Mouse (Mus musculus): ENCODE results near the gene Dync1i1.

Gene Dync1i1

GRCm38 (mm10) chr6:5775461-5775860, 50.0 kb downstream of the Dync1i1 start:
- DNase-seq, result no peak

DNA sequence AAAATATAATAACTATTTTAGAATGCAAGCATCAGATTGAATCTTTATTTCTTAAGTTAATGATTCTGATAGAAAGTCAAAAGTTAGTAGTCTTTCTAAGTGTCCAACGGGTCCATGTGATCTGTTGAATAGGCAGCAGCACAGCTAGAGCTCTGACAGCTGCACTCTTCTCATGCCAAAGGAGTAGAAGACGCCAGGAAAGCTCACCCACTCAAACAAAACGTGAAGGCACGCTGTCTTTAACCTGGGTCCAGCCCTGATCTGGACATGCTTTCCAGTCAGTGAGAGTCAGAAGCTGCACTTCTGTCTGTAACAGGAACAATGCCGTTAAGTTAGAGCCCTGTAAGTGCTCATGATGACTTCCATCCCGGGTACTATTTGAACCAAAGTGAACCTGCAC, 56.3 kb downstream of the Dync1i1 start:
- DNase-seq, result no peak

- no peak for DNase-seq
Measured at GRCm38 (mm10) chr6:5783830-5784229, 58.4 kb downstream of the Dync1i1 start.

DNA sequence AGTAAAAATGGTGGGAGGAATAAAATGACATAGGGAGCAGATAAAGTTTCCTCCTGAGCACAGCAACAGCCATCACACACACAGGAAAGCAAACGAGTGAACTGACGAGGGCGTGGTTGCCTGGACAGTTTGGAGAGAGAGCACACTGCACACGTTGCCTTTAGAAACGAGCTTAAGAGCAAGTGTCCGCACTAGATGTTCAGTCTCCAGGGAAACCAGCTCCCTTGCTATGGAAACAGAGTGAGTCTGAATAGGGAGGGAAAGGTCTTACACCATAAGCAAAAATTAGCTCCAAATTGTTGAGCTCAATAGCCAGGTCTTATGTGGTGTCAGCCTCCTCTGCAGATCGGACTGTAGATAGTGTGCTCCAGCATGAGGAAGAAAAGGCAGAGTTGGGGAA, 65.2 kb downstream of the Dync1i1 start:
- DNase-seq, result no peak

GRCm38 (mm10) chr6:5794106-5794753, 68.8 kb downstream of the Dync1i1 start:
- no peak for DNase-seq

GRCm38 (mm10) chr6:5795314-5795713, 69.9 kb downstream of the Dync1i1 start:
- DNase-seq, result no peak

DNA sequence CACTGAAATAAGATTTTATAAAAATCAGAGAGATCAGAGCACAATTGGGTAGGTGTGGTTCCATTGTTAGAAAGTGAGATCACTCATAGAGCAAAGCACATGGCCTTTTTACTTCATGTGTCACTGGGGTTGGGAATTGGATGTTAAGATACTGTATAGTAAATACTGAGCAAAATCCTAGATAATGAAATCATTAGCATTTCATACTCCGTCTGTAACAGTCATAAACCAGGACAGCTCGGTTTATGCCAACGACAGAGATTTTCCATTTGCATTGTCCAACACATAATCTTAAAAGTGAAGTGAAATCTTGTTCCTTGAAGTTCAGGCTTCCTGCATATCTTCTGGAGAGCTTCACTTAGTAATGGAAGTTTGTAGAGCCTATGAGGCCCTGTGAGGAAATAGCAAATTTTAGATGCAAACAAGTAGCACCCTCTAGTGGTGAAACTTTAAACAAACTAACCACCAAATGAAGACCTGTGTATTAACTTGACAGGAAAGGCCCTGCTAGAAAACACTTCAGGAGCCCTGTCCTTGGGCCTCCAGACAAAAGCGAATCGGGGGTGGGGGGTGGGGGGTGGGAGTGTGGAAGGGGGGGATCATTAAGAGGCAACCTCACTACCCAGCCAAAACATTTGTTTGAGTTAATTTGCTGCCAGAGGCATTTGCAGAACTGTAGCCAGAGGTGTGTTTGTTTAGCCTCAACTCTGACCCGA, 76.8 kb downstream of the Dync1i1 start:
- no peak for DNase-seq

- DNase-seq, result no peak
Measured at GRCm38 (mm10) chr6:5802840-5803491, 77.5 kb downstream of the Dync1i1 start.

DNA sequence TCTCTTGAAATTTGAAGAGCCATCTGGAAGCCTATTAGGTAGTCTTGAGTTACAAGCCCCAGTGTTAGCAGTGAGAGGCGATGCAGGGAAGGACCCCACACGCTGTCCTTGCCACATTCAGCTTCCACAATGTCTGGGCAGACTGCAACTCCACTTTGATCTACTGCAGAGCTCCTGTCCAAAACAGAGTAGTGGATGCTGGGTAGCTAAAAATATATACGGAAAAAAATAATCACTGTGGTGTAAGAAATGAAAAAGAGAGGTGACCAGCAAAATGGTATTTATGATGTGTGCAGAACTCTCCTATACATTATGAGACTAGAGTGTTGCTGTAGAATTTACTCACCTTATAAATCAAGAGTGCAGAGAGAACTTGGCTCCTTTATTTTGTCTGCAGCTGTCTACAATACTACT, 82.6 kb downstream of the Dync1i1 start:
- DNase-seq, result no peak

- DNase-seq, result no peak
Measured at GRCm38 (mm10) chr6:5812076-5812475, 86.6 kb downstream of the Dync1i1 start.

DNA sequence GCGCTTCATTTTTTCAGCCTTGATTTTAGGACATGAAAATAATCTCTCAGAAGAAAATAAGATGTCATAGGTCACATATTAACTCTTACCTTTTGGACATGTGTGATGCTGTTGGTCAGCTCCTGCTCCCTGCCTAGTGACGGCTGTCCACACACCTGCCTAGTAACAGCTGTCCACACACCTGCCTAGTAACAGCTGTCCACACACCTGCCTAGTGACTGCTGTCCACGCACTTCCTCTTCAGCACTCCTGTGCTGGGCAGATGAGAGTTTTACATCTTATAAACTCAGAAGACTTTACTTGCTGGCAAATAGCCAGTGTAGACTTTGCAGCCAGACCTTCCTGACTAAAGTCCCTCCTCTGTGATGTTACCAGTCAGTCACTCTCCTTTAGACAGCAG, 94.2 kb downstream of the Dync1i1 start:
- no peak for DNase-seq

DNA sequence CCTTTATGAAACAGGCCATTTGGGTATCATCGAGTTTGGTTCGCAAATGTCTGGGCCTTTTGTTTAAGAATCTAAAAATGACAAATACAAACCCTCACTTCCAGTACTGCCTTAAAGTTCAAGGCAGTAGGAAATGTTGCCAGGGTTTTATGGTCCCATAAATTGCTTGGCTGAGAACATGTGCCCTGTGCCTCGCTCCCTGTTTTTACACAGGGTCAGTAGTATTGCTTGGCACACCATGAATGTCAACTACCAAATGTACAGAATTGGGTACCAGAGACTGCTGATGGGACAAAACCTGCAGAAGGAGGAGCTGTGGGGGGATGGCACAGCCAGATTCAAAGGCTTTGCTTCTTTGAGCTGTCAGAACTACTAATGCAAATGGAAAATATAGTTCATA, 100.0 kb downstream of the Dync1i1 start:
- DNase-seq, result no peak

DNA sequence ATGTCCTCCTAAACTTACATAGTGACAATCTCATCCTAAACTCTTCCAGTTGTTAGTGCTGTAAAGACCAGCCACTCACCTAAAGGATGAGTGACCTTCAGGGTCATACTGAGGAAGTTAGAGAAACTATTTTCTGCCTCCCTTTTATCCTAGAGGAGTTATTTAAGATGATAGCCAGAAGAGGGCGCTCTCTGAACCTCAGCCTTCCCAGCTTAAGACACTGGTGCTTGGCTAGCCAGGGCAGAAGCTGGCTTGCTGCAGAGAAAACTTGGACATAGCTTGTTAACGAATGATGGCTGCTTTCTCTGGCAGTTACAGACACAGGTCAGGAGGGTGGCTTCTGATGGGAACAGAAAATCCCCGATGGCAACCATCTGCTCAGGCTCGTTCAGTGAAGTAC, 101.6 kb downstream of the Dync1i1 start:
- no peak for DNase-seq

GRCm38 (mm10) chr6:5828409-5828974, 103.1 kb downstream of the Dync1i1 start:
- no peak for DNase-seq

DNA sequence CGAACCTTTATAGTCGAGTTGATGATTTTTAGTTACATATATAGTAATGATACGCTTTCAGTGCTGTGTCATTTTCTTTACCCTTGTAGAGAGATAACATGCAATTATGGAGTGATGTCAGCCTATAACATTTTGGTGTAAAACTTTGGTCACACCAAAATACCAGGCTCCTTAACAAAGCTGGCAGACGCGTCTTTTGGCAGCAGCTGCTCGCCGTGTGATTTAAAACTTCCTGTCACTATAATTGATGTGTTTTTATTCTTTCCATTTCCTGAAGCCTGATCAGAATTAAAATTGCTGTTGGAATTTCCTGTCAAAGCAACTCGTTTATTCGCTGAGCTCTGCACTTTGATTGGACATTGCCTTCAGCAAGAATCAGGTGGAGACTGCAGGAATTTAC, 103.7 kb downstream of the Dync1i1 start:
- no peak for DNase-seq

DNA sequence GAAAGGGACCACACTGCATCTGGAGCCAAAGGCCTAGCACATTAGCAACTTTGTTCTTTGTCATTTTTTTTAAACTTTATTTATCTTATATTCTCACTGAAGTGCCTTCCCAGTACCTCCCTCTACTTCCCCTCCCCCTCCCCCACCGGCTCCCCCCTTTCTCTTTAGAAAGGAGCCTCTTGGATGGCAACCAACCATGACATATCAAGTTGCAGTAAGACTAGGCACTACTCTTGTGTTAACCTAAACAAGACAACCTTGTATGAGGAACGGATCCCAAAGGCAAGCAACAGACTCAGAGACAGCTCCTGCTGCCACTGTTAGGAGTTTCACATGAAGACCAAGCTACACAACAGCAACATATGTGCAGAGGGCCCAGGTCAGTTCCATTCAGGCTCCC, 105.3 kb downstream of the Dync1i1 start:
- no peak for DNase-seq

DNA sequence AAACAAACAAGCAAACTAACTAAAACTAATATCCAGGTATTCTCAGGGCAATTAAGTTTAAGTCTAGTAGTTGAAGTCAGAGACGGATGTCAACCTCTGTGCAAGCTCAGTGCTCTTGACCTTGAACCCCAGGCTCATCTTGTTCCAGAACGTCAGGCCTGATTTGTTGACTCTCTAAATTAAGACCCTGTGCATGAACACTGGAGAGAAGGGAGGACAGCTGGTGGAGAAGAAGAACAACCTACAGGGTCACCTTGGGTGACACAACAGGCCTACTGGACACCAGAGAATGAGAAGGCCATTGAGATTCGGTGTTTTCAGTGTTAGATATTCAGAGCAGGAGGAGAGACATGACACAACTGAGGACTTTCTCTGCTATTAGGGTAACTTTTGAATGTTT, 105.8 kb downstream of the Dync1i1 start:
- no peak for DNase-seq

- no peak for DNase-seq
Measured at GRCm38 (mm10) chr6:5832838-5833237, 107.4 kb downstream of the Dync1i1 start.

DNA sequence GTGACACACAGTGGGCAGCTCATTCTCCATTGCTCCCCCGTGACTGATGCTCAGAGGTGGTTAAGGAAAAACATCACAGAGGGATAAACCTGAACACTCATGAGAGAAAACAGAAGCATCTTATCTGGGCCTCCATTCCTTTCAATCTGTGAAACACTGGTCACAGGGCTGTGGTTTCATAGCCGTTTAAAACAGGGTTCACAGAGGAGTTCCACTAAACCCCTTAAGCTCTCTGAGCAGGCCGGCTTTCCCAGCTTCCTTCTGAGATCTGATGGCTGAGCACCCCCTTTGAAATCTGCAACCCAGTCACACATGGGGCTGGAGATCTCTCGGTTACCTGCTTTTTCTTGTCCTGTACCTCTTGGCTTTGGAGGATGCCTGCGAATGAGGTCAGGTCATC, 117.0 kb downstream of the Dync1i1 start:
- no peak for DNase-seq

- no peak for DNase-seq
Measured at GRCm38 (mm10) chr6:5846154-5846553, 120.7 kb downstream of the Dync1i1 start.

DNA sequence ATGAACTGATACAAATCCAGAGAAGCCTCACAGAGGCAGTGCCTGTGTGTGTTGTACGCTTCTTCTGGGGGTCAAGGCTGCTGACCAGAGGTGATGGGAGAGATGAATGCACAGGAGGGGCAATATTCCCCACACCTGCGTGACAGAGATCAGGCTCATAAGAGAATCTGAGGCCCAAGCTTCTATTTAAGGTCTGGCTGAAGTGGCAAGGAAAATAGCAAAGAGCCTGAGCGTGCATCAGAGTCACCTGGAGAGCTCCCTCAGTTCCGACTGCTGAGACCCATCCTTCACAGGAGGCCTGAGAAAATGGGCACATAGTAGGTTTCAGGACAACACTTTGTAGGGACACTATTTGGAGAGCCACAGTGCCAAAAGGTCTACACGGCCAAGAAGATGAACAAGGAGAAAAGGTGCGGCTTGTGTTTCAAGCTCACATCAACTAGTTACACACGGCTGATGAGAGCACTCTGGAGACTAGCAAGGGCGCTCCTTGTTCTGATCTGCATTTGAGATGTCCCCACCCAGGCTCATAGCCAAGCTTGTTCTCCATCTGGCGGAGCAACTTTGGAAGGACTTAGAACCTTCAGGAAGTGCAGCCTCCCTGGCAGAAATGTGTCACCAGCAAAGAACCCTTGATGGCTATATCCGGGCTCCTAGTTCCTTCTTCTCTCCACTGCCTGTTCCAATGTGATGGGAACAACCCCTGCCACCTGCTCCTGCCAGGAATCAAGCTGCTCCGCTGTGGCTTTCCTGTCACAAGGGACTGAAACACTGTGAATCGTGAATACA, 128.8 kb downstream of the Dync1i1 start:
- no peak for DNase-seq

GRCm38 (mm10) chr6:5855526-5855925, 130.1 kb downstream of the Dync1i1 start:
- DNase-seq, result no peak

DNA sequence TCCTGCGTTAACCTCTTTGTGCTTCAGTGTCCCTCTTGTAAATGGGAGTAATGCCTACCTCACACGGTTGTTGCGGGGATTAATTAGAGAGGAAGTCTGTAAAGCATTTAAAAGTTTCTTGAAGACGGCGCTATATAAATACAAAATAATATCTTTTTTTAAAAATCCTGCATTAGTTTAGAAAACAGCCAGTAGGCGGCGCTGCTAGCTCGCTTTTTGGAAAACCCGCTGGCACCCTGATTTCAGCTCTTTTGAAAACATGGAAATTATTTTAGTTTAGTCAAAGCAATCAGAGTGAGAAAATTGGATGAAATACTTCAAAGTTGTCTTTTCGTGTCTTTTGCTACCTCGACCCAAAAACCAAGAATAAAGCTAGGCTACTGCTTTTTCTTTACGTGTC, 132.9 kb downstream of the Dync1i1 start:
- DNase-seq, result peak; percentile 15
